Mouse (Mus musculus): ENCODE measurements around the gene Cacna1d. TPM values are rescaled to one million over a fixed set of nuclear protein-coding genes. Genes with fewer than 3 reads are reported as not detected.

Gene Cacna1d
- polyA plus RNA-seq, 1 experiment = 26.2 TPM

- TF ChIP-seq POLR2A (IDR thresholded peaks at IDR 0.05; ENCODE audit: borderline replicate concordance, extremely low read depth, low read depth, low read length) (no peak), CTCF (IDR thresholded peaks at IDR 0.05; ENCODE audit: insufficient read depth, low read length) (no peak)
- Histone ChIP-seq H3K4me3 (replicated peaks; ENCODE audit: extremely low read depth, low read depth, low read length) (no peak overlapping the region), H3K4me1 (ENCODE audit: control insufficient read depth, insufficient read depth, low read length) (peaks cover 4% of the 10 kb centered on the region)
- 81% methylated on average over 6 of the region's 6 CpGs for WGBS
- DNase-seq = no peak
Measured at GRCm38 (mm10) chr14:30306221-30306620, 185.0 kb downstream of the Cacna1d start.

GRCm38 (mm10) chr14:30299946-30300345 lies 191.3 kb downstream of the Cacna1d start:
- DNase-seq = no peak
- TF ChIP-seq POLR2A (IDR thresholded peaks at IDR 0.05; ENCODE audit: borderline replicate concordance, extremely low read depth, low read depth, low read length) (no peak), CTCF (IDR thresholded peaks at IDR 0.05; ENCODE audit: insufficient read depth, low read length) (no peak)
- WGBS = 83% methylated on average over 7 of the region's 7 CpGs

GRCm38 (mm10) chr14:30297492-30297891 lies 193.8 kb downstream of the Cacna1d start:
- no peaks in the 10 kb centered on the region for H3K4me1 ChIP-seq (ENCODE audit: control insufficient read depth, insufficient read depth, low read length)
- no peak for DNase-seq
- H3K4me3 ChIP-seq (replicated peaks; ENCODE audit: extremely low read depth, low read depth, low read length) = no peak overlapping the region
- TF ChIP-seq POLR2A (IDR thresholded peaks at IDR 0.05; ENCODE audit: borderline replicate concordance, extremely low read depth, low read depth, low read length) (no peak), CTCF (IDR thresholded peaks at IDR 0.05; ENCODE audit: insufficient read depth, low read length) (no peak)
- WGBS = 90% methylated on average over 11 of the region's 11 CpGs

More at GRCm38 (mm10) chr14:30299946-30300345, 191.3 kb downstream of the Cacna1d start:
- H3K4me3 ChIP-seq (replicated peaks; ENCODE audit: extremely low read depth, low read depth, low read length) = no peak overlapping the region
- no peaks in the 10 kb centered on the region for H3K4me1 ChIP-seq (ENCODE audit: control insufficient read depth, insufficient read depth, low read length)

DNA sequence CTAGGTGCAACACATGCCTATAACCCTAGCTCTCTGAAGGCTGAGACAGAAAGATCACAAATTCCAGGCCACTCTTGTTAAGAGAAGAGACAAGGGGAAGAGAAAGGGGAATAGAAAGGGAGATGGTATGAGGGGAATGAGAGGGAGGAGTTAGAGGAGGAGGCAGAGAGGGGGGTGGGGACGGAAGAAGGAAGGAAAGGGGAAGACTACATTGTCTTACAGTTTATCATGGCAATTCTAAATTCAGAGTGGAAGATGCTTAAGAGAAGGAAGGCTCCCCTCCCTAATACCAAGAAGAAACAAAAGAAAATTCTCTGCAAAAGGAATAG lies 199.2 kb downstream of the Cacna1d start:
- TF ChIP-seq CTCF (IDR thresholded peaks at IDR 0.05; ENCODE audit: insufficient read depth, low read length) = no peak
- 26% methylated on average over 1 of the region's 1 CpGs for WGBS

GRCm38 (mm10) chr14:30291389-30292134 lies 199.7 kb downstream of the Cacna1d start:
- H3K4me1 ChIP-seq (ENCODE audit: control insufficient read depth, insufficient read depth, low read length) = no peaks in the 10 kb centered on the region
- TF ChIP-seq POLR2A (IDR thresholded peaks at IDR 0.05; ENCODE audit: borderline replicate concordance, extremely low read depth, low read depth, low read length) (no peak), CTCF (IDR thresholded peaks at IDR 0.05; ENCODE audit: insufficient read depth, low read length) (no peak)
- DNase-seq = no peak
- 46% methylated on average over 9 of the region's 9 CpGs for WGBS
- H3K4me3 ChIP-seq (replicated peaks; ENCODE audit: extremely low read depth, low read depth, low read length) = no peak overlapping the region

More for the DNA sequence above, 199.2 kb downstream of the Cacna1d start:
- Histone ChIP-seq H3K4me3 (replicated peaks; ENCODE audit: extremely low read depth, low read depth, low read length) (no peak overlapping the region), H3K4me1 (ENCODE audit: control insufficient read depth, insufficient read depth, low read length) (no peaks in the 10 kb centered on the region)
- DNase-seq = no peak

GRCm38 (mm10) chr14:30284446-30284845 lies 206.8 kb downstream of the Cacna1d start:
- 42% methylated on average over 10 of the region's 10 CpGs for WGBS
- no peaks in the 10 kb centered on the region for H3K4me1 ChIP-seq (ENCODE audit: control insufficient read depth, insufficient read depth, low read length)
- no peak overlapping the region for H3K4me3 ChIP-seq (replicated peaks; ENCODE audit: extremely low read depth, low read depth, low read length)
- no peak for TF ChIP-seq POLR2A (IDR thresholded peaks at IDR 0.05; ENCODE audit: borderline replicate concordance, extremely low read depth, low read depth, low read length)
- TF ChIP-seq CTCF (IDR thresholded peaks at IDR 0.05; ENCODE audit: insufficient read depth, low read length) = no peak
- DNase-seq = no peak

GRCm38 (mm10) chr14:30284022-30284421 lies 207.2 kb downstream of the Cacna1d start:
- no peak for DNase-seq
- 32% methylated on average over 10 of the region's 10 CpGs for WGBS
- no peak for TF ChIP-seq CTCF (IDR thresholded peaks at IDR 0.05; ENCODE audit: insufficient read depth, low read length)
- no peak for TF ChIP-seq POLR2A (IDR thresholded peaks at IDR 0.05; ENCODE audit: borderline replicate concordance, extremely low read depth, low read depth, low read length)

DNA sequence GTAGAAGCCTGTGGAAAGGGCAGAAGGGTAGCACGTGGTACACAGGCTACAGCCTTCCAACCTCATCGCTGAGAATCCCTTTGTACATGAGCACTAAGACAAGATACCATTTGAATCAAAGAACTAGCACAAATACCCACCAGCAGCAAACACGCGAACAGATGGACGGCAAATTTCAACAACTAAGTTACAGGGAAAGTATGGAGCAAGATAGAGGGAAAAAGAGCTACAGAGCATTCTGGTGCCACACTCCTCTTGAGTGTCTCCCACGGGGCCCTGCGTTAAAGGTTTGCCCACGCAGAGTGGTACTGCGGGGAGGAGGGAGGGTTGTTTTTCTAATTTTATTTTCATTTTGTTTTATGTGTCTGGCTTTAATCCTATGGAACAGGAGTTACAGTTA lies 215.7 kb downstream of the Cacna1d start:
- no peaks in the 10 kb centered on the region; the same call in 1 of the 2 replicates for H3K4me1 ChIP-seq (ENCODE audit: control insufficient read depth, insufficient read depth, low read length)
- no peak overlapping the region for H3K4me3 ChIP-seq (replicated peaks; ENCODE audit: extremely low read depth, low read depth, low read length)
- 79% methylated on average over 9 of the region's 9 CpGs for WGBS
- DNase-seq = no peak
- TF ChIP-seq CTCF (IDR thresholded peaks at IDR 0.05; ENCODE audit: insufficient read depth, low read length) (no peak), POLR2A (IDR thresholded peaks at IDR 0.05; ENCODE audit: borderline replicate concordance, extremely low read depth, low read depth, low read length) (no peak)

More at GRCm38 (mm10) chr14:30284022-30284421, 207.2 kb downstream of the Cacna1d start:
- H3K4me3 ChIP-seq (replicated peaks; ENCODE audit: extremely low read depth, low read depth, low read length) = no peak overlapping the region
- no peaks in the 10 kb centered on the region for H3K4me1 ChIP-seq (ENCODE audit: control insufficient read depth, insufficient read depth, low read length)

DNA sequence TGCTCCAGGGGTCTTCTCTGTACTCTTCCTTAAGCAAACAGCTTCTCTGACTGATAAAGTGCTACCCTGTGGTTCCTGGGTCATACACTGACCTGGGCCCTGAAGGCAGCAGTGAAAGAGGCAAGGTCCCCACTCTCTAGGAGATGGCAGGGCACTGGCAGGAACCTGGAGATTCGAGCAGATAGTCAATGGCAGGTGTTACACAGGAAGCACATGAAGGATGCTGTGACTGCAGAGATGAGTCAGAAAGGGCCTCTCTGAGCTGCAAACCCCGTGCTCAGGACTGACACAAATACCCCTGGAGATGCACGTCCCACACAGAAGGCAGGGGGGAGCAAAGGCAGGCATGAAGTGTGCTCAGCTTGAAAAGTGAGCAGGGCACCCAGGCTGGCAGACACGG lies 218.3 kb downstream of the Cacna1d start:
- TF ChIP-seq POLR2A (IDR thresholded peaks at IDR 0.05; ENCODE audit: borderline replicate concordance, extremely low read depth, low read depth, low read length) (no peak), CTCF (IDR thresholded peaks at IDR 0.05; ENCODE audit: insufficient read depth, low read length) (no peak)
- Histone ChIP-seq H3K4me3 (replicated peaks; ENCODE audit: extremely low read depth, low read depth, low read length) (no peak overlapping the region), H3K4me1 (ENCODE audit: control insufficient read depth, insufficient read depth, low read length) (no peaks in the 10 kb centered on the region; the same call in 1 of the 2 replicates)
- no peak for DNase-seq
- 53% methylated on average over 4 of the region's 4 CpGs for WGBS

DNA sequence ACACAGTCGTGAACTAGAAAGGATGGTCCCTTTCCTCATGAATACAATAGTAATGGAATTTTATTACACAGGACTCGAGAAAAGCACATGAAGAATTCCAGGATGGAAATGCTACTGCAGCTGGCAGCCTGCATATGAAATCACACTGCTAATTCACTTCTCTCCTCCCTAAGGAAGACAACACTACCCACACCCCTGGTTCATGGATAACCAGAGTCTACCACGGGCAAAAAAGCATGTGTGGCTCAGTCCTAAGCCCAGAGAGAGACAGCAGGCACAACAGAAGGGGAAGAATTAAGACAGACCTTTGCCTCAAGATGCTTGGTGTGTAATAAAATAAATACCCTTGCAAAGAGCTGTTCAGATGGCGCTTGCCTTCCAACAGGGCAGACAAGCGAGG lies 218.7 kb downstream of the Cacna1d start:
- no peaks in the 10 kb centered on the region; the same call in 1 of the 2 replicates for H3K4me1 ChIP-seq (ENCODE audit: control insufficient read depth, insufficient read depth, low read length)
- 73% methylated on average over 5 of the region's 5 CpGs for WGBS
- no peak overlapping the region for H3K4me3 ChIP-seq (replicated peaks; ENCODE audit: extremely low read depth, low read depth, low read length)
- DNase-seq = no peak
- TF ChIP-seq POLR2A (IDR thresholded peaks at IDR 0.05; ENCODE audit: borderline replicate concordance, extremely low read depth, low read depth, low read length) = no peak
- TF ChIP-seq CTCF (IDR thresholded peaks at IDR 0.05; ENCODE audit: insufficient read depth, low read length) = no peak
